Mouse (Mus musculus) layer of hippocampus, adult 8-10 months (tissue): ENCODE data around the gene Kcnab2. TPM values are rescaled to one million over a fixed set of nuclear protein-coding genes. Genes with fewer than 3 reads are reported as not detected.

Experiments
- DNase-seq, 2 experiments: peaks; one replicate each; pipeline ENCODE4 v3.0.0; 2022; ENCODE audit warnings: low spot score in 2 of 2
- total RNA-seq, 4 experiments: library from RNA; stranded (reverse); gene quantifications; 2 replicates each; pipeline ENCODE4 v1.2.4; 2022

Kcnab2 gene
- 100 to 1,000 TPM; 669 to 725 (median 678) TPM for total RNA-seq

DNA sequence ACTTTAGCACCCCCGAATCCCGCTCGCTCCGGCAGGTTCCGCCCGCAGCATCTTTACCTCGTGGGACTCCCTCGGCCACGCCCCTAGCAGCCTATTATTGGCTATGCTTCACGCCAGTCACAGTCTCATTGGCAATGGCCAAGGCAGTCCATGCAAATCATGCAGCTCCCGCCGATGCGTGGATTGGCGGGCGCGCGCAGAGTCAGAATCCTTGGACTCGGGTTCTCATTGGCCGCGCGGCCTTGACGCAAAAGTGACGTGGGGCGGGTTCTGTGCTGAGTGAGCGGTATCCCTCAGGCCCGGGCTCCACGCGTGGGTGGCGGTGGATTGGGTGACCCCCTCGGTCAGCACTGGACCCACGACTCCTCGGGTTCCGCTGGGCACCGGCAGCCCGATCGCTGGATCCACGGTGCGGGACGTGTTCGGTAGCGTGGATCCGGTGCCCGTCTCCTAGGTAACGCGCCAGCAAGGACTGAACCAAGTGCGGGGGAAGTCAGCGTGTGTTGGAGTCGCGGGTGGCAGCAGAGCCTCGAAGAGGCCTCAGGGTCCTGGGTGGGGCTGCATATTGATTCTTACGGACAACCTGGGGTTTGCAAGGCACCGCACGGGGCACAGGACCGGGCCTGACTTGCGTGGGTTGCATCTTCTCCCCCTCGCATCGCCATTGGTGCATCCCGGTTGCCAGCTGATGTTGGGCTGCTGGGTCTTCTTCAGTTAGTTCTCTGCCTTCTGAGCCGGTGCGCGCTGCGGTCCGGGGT, at the start of gene Kcnab2:
Gene Kcnab2 (minus strand): TSS at position 406 of the 758 bp plus-strand sequence.
- DNase-seq: peak; percentile 99 to 100

DNA sequence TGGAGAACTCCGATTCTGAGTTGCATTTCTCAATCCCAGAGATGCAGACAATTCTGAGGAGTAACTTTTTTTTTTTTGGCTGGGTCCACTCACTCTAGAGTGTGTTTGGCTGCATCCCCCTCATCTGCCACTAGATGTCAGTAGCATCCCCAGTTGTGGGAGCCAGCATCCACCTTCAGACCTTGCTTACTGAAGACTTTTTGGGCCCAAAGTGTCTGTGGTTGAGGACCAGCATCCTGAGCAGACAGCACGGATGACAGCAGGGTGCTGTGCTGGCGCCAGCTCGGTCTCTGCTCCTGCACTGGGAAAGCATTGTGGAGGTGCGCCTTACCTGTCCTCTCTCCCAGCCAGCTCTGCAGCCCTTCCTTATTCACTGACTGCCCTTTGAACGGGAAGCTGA, 42.4 kb upstream of the Kcnab2 start:
- DNase-seq: peak in 1 of 2 experiments; percentile 69

DNA sequence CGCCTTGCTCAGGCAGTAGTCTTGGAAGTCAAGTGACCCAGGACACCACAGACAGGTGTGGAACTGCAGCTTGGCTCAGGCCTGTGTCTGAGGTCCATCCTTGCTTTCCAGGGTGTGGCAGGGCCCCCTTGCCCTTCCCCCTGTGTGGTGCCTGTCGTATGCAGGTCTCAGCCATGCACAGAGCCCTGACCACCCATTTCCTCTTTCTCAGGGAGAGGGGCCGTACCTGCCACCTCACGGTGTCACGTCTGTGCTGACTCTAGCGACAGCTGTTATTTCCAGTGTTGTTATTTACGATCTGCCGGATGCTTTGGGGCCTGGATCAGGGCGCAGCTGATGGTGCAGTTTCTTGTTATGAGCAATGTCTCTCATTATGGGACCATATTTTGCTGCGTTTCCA, 41.4 kb upstream of the Kcnab2 start:
- no peak for DNase-seq

DNA sequence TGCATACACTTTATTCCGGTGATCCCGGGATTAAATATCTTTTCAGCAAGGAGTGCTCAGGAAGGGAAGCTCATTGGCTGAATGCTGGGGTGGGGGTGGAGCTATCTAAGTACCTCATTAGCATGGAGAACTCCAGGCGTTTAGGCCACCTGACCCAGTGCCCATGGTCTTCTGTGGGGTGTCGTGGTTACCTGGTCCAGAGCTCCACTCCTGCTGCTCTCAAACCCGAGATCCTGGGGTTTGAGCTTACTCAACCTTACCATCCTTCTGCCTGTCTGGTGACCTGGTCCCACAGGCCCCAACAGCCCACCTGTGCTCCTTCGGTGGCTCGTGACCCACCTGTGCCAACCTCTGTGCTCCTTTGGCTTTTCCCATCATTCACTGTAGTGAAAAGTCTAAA, 37.2 kb upstream of the Kcnab2 start:
- no peak for DNase-seq

DNA sequence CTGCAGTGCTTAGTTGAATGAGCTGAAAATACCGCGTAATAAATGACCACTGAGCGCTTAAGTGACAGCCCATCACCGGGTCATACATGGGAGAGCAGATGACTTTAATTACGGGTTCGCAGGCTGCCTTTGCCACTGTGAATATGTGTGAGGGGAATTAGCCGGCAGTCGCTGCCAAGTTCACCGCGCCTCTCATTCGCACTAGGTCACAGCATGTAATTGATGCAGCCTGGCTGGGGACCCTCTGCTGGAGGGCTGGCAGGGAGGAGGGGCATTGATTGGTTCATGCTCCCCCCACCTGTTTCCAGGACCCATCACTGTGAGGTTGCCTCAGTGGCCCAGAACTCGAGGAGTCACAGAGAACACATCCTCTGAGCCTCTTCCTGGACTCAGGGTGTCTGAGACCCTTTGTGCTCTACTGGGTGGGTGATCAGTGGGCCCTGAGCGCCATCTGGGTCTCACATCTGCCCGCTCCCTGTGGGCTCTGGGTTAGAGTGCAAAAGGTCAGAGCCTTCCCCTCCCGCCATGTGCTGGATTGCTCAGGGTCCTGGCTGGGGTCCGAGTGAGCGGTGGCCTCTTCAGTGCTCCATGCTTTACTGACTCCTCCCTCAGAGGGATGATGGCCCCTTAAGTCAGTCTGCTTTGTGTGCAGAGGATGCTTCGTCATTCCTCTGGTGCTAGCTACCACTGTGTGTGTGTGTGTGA, 34.7 kb upstream of the Kcnab2 start:
- DNase-seq: no peak

DNA sequence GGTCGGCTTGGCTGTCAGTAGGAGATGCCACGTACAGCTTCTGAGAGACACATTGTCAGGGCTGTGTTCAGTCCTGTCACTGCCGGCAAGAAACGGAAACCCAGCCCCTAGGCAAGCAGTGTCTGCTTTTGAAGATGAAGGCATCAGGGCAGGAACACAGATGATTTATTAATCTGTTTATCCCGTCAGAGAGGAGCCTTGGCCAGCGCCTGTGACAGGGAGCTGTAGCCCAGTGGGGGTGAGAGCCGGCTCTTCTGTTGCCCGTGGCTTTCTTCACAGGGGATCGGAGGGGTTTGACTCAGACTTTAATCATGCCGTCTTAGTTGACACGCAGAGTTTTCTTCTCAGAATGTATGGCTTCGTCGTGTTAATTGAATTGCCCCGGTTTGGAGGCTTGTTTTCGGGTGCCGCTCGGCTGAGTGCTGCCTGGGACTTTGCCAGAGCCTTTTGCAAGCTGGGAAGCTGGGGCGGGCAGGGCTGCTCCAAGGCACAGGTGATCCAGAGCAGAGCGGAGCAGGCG, 16.7 kb upstream of the Kcnab2 start:
- DNase-seq: no peak

DNA sequence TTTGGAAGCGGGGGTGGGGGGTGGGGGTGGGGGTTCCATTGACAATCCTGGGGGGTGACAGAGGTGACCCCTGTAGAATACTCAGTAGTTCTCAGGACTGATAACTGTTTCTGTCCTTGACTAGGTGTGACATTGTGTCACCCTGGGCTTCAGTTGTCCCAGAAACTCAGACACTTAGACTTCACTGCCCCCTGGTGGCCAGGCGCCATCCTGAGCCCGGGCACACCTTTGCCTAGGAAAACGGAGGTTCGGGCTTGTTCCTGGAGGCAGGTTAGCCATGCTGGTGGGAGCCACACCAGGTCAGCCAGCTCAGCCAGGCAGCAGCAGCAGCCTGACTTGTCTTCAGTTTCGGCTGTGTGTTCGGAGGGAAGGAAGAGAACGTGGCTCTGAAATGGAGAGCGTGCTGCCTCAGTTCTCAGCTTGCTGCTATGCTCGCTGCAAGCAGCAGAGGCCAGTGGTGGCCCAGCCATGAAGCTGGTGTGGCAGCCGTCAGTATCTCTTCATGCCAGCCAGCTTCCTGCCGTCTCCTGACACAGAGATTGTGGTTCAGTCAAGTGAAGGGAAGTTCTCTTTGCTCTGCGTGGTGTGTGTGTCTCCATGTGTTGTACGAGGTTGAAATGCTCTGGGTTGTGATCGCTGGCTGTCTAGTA, 13.7 kb upstream of the Kcnab2 start:
- peak in 1 of 2 experiments; percentile 83 for DNase-seq

DNA sequence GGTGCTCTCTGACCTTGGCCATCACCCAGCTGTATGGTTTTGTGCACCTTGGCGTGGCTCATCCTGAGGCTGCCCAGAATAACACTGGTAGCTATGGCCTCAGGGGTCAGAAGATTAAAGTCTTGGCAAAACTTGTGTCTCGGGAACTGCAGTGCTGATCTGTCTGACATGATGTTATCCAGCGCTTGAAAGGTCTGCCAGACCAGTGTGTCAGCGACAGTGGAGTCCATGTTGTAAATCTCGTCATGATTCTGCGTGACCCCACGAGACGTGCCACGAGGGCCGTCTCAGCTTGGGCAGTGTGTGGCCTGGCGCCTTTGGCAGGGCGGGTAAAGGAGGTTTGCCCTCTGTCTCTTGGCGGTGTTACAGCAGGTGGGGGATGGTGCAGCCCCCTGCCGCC, 12.6 kb upstream of the Kcnab2 start:
- no peak for DNase-seq

DNA sequence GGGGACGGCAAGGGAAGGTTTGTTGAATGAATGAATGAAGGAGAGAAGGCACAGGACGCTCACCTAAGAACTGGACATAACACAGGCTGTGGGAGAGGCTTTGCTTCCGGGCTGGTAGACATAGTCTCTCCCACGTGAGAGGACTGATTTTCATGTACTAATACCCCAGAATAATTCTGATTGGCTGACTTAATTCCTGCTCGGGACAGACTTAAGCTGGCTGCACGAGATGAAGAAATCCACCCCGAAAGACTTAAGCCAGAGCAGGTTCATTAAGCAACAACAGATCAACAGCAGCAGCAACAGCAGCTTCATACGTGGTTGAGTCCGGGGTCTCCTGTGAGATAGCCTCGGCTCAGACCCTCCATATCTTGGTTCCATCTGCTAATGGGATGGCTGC, 10.4 kb upstream of the Kcnab2 start:
- DNase-seq: no peak

DNA sequence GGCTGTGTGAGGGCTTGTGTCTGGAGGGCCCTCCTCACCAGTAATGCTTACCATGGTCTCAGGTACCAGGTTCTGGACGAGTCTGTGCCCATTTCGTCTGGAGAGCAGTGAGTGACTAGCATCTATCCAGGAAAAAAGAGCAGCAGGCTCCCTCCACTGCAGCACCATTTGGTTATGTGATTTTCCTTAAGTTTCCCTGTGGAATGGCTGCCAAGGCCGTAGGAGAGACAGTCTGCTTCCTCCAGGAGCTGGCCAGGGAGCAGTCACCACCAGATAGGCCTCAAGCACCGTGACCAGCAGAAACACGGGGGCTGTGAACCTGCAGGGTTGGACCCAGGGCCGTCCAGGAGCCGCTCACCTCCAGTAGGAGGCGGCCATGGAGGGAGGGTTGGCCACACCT, 2.8 kb upstream of the Kcnab2 start:
- DNase-seq: no peak

DNA sequence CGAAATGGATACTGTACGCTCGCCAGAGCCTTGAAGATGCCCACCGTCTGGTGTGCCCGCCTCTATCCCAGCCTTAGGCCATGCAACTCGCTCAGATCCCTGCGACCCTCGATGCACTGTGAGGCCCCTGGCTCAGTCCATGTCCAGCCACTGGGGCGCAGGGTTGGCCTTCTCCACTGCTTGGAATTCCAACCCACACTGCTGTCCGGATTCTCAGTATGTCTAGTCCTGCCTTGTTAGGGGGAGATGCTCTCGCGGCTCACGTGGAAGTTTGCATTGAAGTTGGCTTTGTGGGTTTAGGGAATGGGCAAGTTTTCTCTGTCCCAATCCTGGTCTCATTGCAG, 525 bp upstream of the Kcnab2 start:
- no peak for DNase-seq

DNA sequence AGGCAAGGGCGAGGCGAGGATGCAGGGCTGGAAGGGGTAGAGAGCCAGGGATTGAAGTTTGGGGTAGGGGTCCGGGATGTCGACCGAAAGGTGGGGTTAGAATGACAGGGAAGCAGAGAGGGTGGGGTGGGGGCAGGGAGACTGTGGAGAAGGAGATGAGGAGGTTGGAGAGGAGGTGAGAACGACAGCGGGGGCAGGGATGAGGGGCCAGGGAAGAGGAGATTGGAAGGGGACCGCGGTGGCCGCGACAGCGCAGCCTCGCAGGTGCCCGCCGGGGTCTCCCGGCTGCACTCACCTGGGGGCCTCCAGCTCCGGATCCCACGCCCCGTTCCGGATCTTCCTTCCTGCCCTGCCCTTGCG, 585 bp downstream of the Kcnab2 start:
- no peak for DNase-seq

DNA sequence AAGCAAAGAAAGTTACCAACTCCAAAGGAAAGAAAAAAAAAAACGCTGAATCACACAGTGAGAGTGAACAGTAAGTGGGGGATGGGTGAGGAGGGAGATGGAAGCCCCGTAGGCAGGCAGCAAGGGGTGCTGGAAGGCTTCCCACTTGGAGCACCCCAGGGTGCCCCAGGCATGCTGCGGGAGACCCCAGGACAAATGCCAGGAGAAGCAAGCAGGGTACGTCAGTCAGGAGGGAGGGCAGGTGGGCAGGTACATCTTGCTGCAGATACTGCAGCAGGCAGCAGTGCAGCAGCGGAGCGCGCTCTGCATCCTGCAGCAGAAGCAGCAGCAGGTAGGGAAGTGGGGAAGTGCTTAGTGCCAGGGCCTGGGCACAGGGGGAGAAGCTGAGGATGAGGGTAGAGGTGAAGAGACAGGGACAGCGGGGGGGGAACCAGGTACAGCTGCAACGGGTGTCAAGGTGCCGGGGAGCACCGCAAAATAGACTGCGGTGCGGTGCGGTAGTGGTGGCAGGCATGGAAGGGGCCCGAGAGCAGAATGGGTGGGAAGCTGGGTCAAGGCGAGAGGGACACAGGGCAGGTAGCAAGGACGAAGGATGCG, 1.1 kb downstream of the Kcnab2 start, which contains the start of gene Nphp4:
Gene Nphp4 (plus strand): TSS at position 280 of the 597 bp plus-strand sequence.
- no peak for DNase-seq

DNA sequence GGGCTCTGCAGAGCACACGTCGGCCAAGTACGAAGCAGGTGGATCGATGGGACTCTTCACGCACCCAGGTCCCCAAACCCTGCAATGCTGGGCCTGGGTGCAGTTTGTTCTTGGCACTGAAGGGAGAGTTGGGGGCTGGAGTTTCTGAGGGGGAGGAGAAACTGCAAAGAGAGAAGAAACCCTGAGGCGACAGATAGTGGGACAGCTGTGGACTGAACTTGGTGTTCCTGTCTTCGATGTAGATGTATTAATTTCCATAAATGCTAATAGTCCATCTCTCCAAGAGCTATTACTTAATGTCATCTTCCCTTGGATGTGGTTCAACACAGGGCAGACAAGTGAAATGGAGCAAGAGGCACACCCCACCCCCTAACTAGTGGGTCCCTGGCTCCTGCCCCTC, 1.7 kb downstream of the Kcnab2 start:
- peak in 1 of 2 experiments; percentile 67 for DNase-seq

DNA sequence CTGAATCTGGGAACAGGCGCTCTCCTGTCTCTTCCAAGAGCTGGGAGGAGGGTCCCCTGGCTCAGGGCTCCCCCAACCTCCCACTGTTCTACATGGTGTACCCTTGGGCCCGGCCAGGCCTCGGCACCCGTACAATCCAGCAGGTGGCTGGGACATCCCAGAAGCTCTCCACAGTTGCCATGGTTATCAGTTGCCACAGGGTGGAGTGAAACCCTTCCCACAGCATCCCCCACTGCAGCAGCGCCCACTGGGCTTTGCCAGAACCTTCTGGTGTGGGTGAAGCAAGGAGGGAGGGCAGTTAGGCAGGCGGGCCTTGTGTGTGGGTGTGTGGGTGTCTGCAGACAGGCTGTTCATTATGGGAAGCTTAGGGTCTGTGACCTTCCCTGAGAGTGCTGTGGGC, 9.7 kb downstream of the Kcnab2 start:
- peak; percentile 83 to 86 for DNase-seq

DNA sequence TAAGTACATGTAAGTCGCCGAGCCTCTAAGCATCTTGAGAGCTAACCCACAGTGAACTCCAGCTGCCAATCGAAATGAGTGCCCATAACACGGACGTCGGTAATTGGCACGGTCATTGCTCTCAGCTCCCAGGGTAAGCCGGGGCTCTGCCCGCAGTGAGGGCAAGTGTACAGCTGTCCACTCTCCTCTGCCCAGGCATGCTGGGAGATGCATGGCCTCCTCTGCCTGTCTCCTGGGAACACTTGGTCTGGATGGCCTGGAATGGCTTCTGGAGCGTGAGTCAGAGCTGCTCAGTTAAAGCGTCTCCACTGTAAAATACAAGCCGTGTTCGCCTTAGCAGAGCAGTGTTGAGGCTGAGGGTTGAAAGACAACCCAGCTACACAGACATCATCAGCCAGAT, 11.1 kb downstream of the Kcnab2 start:
- no peak for DNase-seq

DNA sequence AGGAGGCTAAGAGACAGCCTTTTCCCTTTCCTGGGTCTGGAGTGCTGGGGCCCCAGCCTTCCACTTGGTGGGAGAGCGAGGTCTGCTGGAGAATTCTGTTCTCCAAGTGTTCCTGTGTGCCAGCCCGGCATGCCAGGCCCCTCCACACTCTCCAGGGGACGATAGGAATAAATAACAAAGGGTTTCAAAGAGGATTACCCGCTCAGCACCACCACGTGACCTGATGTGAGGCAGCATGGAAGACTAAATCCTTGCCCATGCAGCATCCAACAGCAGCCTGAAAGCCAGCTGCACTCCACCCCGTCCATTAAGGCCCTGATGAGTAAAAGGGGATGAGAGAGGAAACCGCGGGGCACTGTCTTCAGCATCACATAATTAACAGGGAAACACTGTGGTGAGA, 12.6 kb downstream of the Kcnab2 start:
- no peak for DNase-seq

DNA sequence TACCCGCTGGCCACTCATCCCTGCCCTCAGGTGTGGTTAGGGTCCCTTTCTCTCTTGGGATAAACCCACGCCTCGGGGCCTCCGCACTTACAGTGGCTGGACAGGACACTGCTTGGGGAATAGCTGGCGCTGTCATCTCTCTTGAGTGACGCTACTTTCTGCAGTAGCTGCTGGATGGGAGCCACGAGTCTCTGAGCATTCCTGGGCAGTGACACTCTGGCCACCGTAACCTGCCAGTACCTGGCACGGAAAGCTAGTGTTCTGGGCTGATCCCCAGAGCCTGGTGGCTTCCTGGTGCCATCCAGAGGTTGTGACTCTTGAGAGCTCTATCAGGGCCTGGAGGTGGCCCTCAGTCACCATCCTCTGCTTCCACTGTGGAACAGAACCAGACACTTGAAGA, 14.5 kb downstream of the Kcnab2 start:
- DNase-seq: no peak

DNA sequence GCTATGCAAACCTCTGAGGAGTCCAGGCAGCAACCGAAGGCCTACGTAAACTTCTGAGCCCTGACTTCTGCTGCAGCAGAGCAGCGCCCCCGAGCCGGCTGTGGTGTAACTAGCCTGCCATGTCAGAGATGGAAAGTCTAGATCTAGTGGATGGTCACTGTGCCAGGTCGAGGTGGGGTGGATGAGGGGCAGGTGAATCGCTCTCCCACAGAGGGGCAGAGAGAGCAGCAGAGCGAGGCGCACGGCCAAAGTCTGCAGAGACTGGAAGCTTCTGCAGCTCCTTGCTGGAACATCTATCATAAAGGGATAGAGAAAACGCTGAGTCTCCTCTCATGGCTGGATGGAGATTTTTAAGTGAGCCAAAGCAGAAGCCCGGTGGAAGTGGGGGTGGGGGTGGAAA, 15.2 kb downstream of the Kcnab2 start:
- no peak for DNase-seq

DNA sequence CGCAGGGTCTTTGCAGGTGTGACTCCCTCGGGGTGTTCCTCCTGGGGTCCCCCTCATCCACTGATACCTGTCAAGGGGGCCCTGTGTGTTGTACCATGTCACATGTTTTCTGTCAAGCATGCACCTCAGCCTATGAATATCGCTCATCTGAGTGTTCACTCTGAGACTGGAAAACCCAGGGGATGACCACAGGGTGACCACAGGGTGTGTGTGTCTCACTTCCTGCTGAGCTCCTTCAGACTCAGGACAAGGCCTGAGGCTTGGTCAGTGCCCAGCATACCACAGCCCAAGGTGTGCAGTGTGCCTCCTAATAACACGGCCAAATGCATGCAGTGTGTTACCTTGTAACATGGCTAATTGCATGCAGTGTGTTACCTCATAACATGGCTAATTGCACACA, 20.0 kb downstream of the Kcnab2 start:
- no peak for DNase-seq

DNA sequence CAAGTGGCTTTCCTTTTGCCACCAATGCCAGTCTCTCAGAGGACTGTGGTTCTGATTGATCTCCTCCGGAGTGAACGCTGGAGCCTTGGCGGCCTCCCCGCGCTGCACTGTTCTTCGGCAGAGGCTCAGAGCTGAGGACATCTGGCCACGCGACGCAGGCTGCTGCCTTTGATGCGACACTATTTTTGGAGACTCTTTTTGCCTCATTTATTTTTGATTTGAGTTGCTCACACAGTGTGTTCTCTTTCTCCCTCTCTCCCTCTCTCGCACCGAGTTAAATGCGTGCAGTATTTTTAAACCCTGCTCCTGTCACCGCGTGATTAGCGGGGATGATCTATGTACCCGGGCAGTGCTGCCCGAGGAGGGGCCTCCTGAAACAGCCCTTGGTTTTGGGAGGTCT, 21.1 kb downstream of the Kcnab2 start:
- DNase-seq: peak; percentile 73 to 78

DNA sequence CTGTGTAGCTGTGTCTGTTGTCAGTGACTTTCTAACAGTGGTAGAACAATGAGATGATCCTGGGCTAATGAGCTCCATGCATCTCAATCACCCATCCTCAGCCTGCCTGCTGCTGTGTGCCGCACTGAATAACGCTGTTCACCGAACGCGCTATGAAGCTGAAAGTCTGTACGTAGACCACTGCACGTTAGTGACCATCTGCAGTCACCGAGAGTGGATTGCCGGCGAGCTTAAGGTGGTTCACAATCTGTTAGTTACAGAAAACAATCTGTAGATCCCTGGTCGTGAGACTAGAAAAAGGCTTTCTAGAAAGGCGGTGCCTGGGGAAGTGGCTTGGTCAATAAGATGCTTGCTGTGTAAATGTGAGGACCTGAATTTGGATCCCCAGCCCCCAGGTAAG, 23.5 kb downstream of the Kcnab2 start:
- DNase-seq: no peak
